In the genomic region with DNA sequence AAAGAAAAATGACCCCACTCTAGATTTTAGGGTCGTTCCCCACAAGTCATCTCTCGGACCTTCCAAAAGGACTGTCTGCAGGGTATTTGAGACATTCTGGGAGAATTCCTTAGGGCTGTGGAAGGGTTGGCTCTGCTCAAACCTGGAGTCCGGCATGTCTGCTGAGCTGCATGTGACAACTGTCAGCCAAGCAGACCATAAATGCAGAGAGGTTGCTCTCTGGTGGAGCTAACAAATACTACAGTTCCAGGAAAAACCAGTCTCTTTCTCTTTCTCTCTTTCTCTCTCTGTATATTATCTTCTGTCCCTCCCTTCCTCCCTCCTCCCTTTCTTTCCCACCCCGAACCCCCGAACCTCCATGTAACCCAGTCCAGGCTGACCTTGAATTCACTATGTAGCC, we compare ENCODE assay signal across 12 mouse cellular contexts. TPM values are rescaled to one million over a fixed set of nuclear protein-coding genes. Genes with fewer than 3 reads are reported as not detected.
A peak's percentile ranks its signal among the peaks of the same experiment; 100 is the strongest.
DNase-seq lines count a peak whose midpoint lies in the region; ATAC-seq and TF ChIP-seq lines count a peak whose summit lies in the region.
"Had no signal": no experiment of that assay in that cellular context is flagged by ENCODE, and none has a peak within 500 bp of the region (broad histone marks: within the 10 kb centered on the region; RNA-seq: fewer than 3 reads in every experiment).

No protein-coding gene starts in this region.

- H3K9ac ChIP-seq in forebrain, postnatal 0 days = no peak overlapping the region
- no peak overlapping the region; the same call in 1 of the 2 replicates for H3K9ac ChIP-seq in liver, embryonic 14.5 days (replicated peaks)

- 0 out of 2 replicates have a peak, but pooled peaks cover 5% of the 10 kb centered on the region for H3K27me3 ChIP-seq in forebrain, postnatal 0 days (ENCODE audit: insufficient read depth, low read length)
- peaks cover 59% of the 10 kb centered on the region for H3K27me3 ChIP-seq in forebrain, embryonic 10.5 days (ENCODE audit: poor library complexity, severe bottlenecking)
- no peaks in the 10 kb centered on the region for H3K27me3 ChIP-seq in liver, embryonic 14.5 days (ENCODE audit: control insufficient read depth, insufficient read depth, low read length)

- H3K9me3 ChIP-seq in forebrain, postnatal 0 days (ENCODE audit: low read length) = no peaks in the 10 kb centered on the region
- H3K9me3 ChIP-seq in forebrain, embryonic 10.5 days = peaks cover 5% of the 10 kb centered on the region; the same call in 1 of the 2 replicates
- H3K9me3 ChIP-seq in liver, embryonic 14.5 days (ENCODE audit: control insufficient read depth, low read length) = no peaks in the 10 kb centered on the region

- no peaks in the 10 kb centered on the region for H3K4me1 ChIP-seq in forebrain, postnatal 0 days (ENCODE audit: insufficient read depth)
- peaks cover 29% of the 10 kb centered on the region for H3K4me1 ChIP-seq in forebrain, embryonic 10.5 days
- peaks cover 60 to 66% of the 10 kb centered on the region in 2 experiments for H3K4me1 ChIP-seq in liver, embryonic 14.5 days (replicated peaks; ENCODE audit: control insufficient read depth in 2 of 2, insufficient read depth in 2 of 2, low read length in 1 of 2)

- H3K36me3 ChIP-seq in forebrain, postnatal 0 days (ENCODE audit: insufficient read depth) = no peaks in the 10 kb centered on the region
- no peaks in the 10 kb centered on the region for H3K36me3 ChIP-seq in forebrain, embryonic 10.5 days (replicated peaks)
- H3K36me3 ChIP-seq in liver, embryonic 14.5 days (replicated peaks; ENCODE audit: control insufficient read depth, insufficient read depth, low read depth) = no peaks in the 10 kb centered on the region

- no peak for TF ChIP-seq EP300 in liver, embryonic 14.5 days (IDR thresholded peaks at IDR 0.05; ENCODE audit: low read depth)

- peak; percentile 32; the same call in 1 of the 2 replicates for ATAC-seq in forebrain, postnatal 0 days
- no peak for ATAC-seq in liver, embryonic 14.5 days (ENCODE audit: insufficient read depth)

- DNase-seq in forebrain, postnatal 0 days = peak; percentile 56
- no peak for DNase-seq in forebrain, embryonic 10.5 days (ENCODE audit: extremely low spot score, low spot score)
- DNase-seq in liver, embryonic 14.5 days (ENCODE audit: low read depth in 3 of 3, low spot score in 3 of 3) = no peak
- no peak for DNase-seq in liver
- DNase-seq in MN1 (ENCODE audit: low spot score) = peak; percentile 37
- peak; percentile 34 for DNase-seq in lung, postnatal 36 days
- DNase-seq in cerebellum, adult 9-11 months = no peak
- DNase-seq in thymus, postnatal 14 days = no peak
- DNase-seq: cerebellum, postnatal 36 days; gastrocnemius, postnatal 14 days; kidney, adult 11 months had no signal

- H3K27ac ChIP-seq in forebrain, postnatal 0 days (ENCODE audit: low read depth, low read length) = no peak overlapping the region
- no peak overlapping the region for H3K27ac ChIP-seq in forebrain, embryonic 10.5 days
- H3K27ac ChIP-seq in liver, embryonic 14.5 days = no peak overlapping the region

- TF ChIP-seq CTCF in forebrain, postnatal 0 days (IDR thresholded peaks at IDR 0.05; ENCODE audit: low read depth) = peak; percentile 78
- peak; percentile 66 for TF ChIP-seq CTCF in liver, embryonic 14.5 days (IDR thresholded peaks at IDR 0.05; ENCODE audit: low read depth)

- WGBS in forebrain, postnatal 0 days = 58% methylated on average over 5 of the region's 5 CpGs
- WGBS in forebrain, embryonic 10.5 days = 58% methylated on average over 5 of the region's 5 CpGs
- 23% methylated on average over 5 of the region's 5 CpGs for WGBS in liver, embryonic 14.5 days (ENCODE audit: insufficient replicate concordance)

- no peak overlapping the region for H3K4me2 ChIP-seq in forebrain, postnatal 0 days (ENCODE audit: low read depth)
- H3K4me2 ChIP-seq in liver, embryonic 14.5 days (ENCODE audit: low read depth) = no peak overlapping the region; the same call in 1 of the 2 replicates

- H3K4me3 ChIP-seq in forebrain, postnatal 0 days (ENCODE audit: low read depth, low read length) = no peak overlapping the region
- H3K4me3 ChIP-seq in forebrain, embryonic 10.5 days = no peak overlapping the region
- H3K4me3 ChIP-seq in liver, embryonic 14.5 days (ENCODE audit: insufficient read depth in 1 of 2, low read depth in 2 of 2, low read length in 2 of 2) = no peak overlapping the region

RNA-seq across cellular contexts. Expression of a gene that starts 4.9 kb away (rescaled TPM):
- total RNA-seq in forebrain, postnatal 0 days (2014; rRNA removed) = 7.5 and 11.9 TPM in 2 replicates
- 2.3 and 2.4 TPM in 2 replicates for polyA plus RNA-seq in forebrain, postnatal 0 days (2015; fragmentation: Nextera tagmentation; extraction: Ambion mirVana)
- polyA plus RNA-seq in forebrain, embryonic 10.5 days (2016; fragmentation: Nextera tagmentation; extraction: Ambion mirVana) = 4.4 and 5.3 TPM in 2 replicates
- polyA plus RNA-seq in liver, embryonic 14.5 days (2012; rRNA removed) = 1.9 and 2.1 TPM in 2 replicates
- polyA plus RNA-seq in liver, embryonic 14.5 days (2014; fragmentation: Nextera tagmentation; extraction: Ambion mirVana) = 0.72 and 0.83 TPM in 2 replicates

RNA-seq across cellular contexts. Expression of a gene that starts 10.2 kb away (rescaled TPM):
- total RNA-seq in forebrain, postnatal 0 days (2014; rRNA removed) = 0.46 and 2.8 TPM in 2 replicates
- polyA plus RNA-seq in forebrain, postnatal 0 days (2015; fragmentation: Nextera tagmentation; extraction: Ambion mirVana) = 6.0 and 9.1 TPM in 2 replicates
- polyA plus RNA-seq in forebrain, embryonic 10.5 days (2016; fragmentation: Nextera tagmentation; extraction: Ambion mirVana) = not detected in 2 replicates
- 20.7 and 27.9 TPM in 2 replicates for polyA plus RNA-seq in liver, embryonic 14.5 days (2012; rRNA removed)
- polyA plus RNA-seq in liver, embryonic 14.5 days (2014; fragmentation: Nextera tagmentation; extraction: Ambion mirVana) = 26.8 and 31.3 TPM in 2 replicates
- total RNA-seq: gastrocnemius, postnatal 14 days had no signal

RNA-seq across cellular contexts. Expression of a gene that starts 17.1 kb away (rescaled TPM):
- 0.62 and 1.3 TPM in 2 replicates for total RNA-seq in forebrain, postnatal 0 days (2014; rRNA removed)
- polyA plus RNA-seq in forebrain, postnatal 0 days (2015; fragmentation: Nextera tagmentation; extraction: Ambion mirVana) = 1.5 and 1.7 TPM in 2 replicates
- 0.30 and 0.44 TPM in 2 replicates for polyA plus RNA-seq in forebrain, embryonic 10.5 days (2016; fragmentation: Nextera tagmentation; extraction: Ambion mirVana)
- polyA plus RNA-seq in liver, embryonic 14.5 days (2012; rRNA removed) = 9.1 and 11.5 TPM in 2 replicates
- polyA plus RNA-seq in liver, embryonic 14.5 days (2014; fragmentation: Nextera tagmentation; extraction: Ambion mirVana) = 3.7 and 4.3 TPM in 2 replicates

RNA-seq across cellular contexts. Expression of a gene that starts 25.1 kb away (rescaled TPM):
- 0.24 TPM in 1 of 2 replicates, not detected in the other for total RNA-seq in forebrain, postnatal 0 days (2014; rRNA removed)
- not detected in 2 replicates for polyA plus RNA-seq in forebrain, postnatal 0 days (2015; fragmentation: Nextera tagmentation; extraction: Ambion mirVana)
- not detected in 2 replicates for polyA plus RNA-seq in forebrain, embryonic 10.5 days (2016; fragmentation: Nextera tagmentation; extraction: Ambion mirVana)
- polyA plus RNA-seq in liver, embryonic 14.5 days (2012; rRNA removed) = 0.15 and 0.18 TPM in 2 replicates
- polyA plus RNA-seq in liver, embryonic 14.5 days (2014; fragmentation: Nextera tagmentation; extraction: Ambion mirVana) = 0.09 and 0.17 TPM in 2 replicates
- polyA plus RNA-seq: limb, embryonic 11.5 days had no signal

RNA-seq across cellular contexts. Expression of a gene that starts 25.2 kb away (rescaled TPM):
- total RNA-seq in forebrain, postnatal 0 days (2014; rRNA removed) = not detected in 2 replicates
- polyA plus RNA-seq in forebrain, postnatal 0 days (2015; fragmentation: Nextera tagmentation; extraction: Ambion mirVana) = not detected in 2 replicates
- not detected in 2 replicates for polyA plus RNA-seq in forebrain, embryonic 10.5 days (2016; fragmentation: Nextera tagmentation; extraction: Ambion mirVana)
- polyA plus RNA-seq in liver, embryonic 14.5 days (2012; rRNA removed) = 0.03 and 0.06 TPM in 2 replicates
- 0.11 TPM in 1 of 2 replicates, not detected in the other for polyA plus RNA-seq in liver, embryonic 14.5 days (2014; fragmentation: Nextera tagmentation; extraction: Ambion mirVana)
- polyA plus RNA-seq: limb, embryonic 11.5 days had no signal

Comparison
In these comparisons a context has a peak if more than half of its experiments do, and no peak if none do; other contexts are left out.
1. DNase-seq: peak in forebrain, postnatal 0 days (single experiment), MN1 (single experiment) and lung, postnatal 36 days (single experiment); none in forebrain, embryonic 10.5 days (single experiment), liver, embryonic 14.5 days (0 of 3), liver (single experiment), cerebellum, adult 9-11 months (single experiment) and thymus, postnatal 14 days (single experiment).